Mouse (Mus musculus): ENCODE measurements around the gene Zfp219.
A peak's percentile ranks its signal among the peaks of the same experiment; 100 is the strongest.

- TF ChIP-seq CTCF (IDR thresholded peaks at IDR 0.05; ENCODE audit: low read depth) (peak; percentile 48), EP300 (IDR thresholded peaks at IDR 0.05; ENCODE audit: low read depth) (no peak)
These were observed 14.3 kb downstream of the Zfp219 start for GRCm38 (mm10) chr14:52006241-52006640.

All from heart, postnatal 0 days (tissue).